Mouse (Mus musculus) liver, embryonic 18 days (tissue): ENCODE measurements around the gene Qsox1. TPM values are rescaled to one million over a fixed set of nuclear protein-coding genes. Genes with fewer than 3 reads are reported as not detected.

ENCODE experiments used
- polyA plus RNA-seq: library from polyadenylated mRNA; depleted of rRNA; stranded (reverse); fragments of >200 nt; gene quantifications from 2 replicates; pipeline ENCODE4 v1.2.3, GENCODE M21; 2012; rRNA removed

Gene Qsox1
- polyA plus RNA-seq = 345 and 350 TPM in 2 replicates

GRCm38 (mm10) chr1:155812581-155813499, at the start of gene Qsox1:
Gene Qsox1 (minus strand): TSS chr1:155812889.

GRCm38 (mm10) chr1:155751484-155752255, 61.0 kb downstream of the Qsox1 start, which contains the start of gene Lhx4:
Gene Lhx4 (minus strand): TSS chr1:155751684.

Other genes with a start within 250 kb of the Qsox1 start
- not detected in 2 replicates for gene Lhx4, start 61.2 kb downstream of the Qsox1 start, polyA plus RNA-seq
- gene Cep350, start 160.4 kb upstream of the Qsox1 start, polyA plus RNA-seq = 3.4 and 3.9 TPM in 2 replicates
- 59.5 and 66.7 TPM in 2 replicates for gene Tor1aip2, start 222.5 kb upstream of the Qsox1 start, polyA plus RNA-seq
- gene Tor1aip1, start 223.6 kb upstream of the Qsox1 start, polyA plus RNA-seq = 11.9 and 12.1 TPM in 2 replicates